Mouse (Mus musculus): ENCODE data around the gene Ccdc163. TPM values are rescaled to one million over a fixed set of nuclear protein-coding genes. Genes with fewer than 3 reads are reported as not detected.

Ccdc163 gene
- polyA plus RNA-seq, 1 experiment from 2014 or later, result 27.5 TPM

GRCm38 (mm10) chr4:116703804-116704203 lies 4.5 kb upstream of the Ccdc163 start:
- H3K4me2 ChIP-seq, result no peak overlapping the region
- H3K4me3 ChIP-seq (replicated peaks), result no peak overlapping the region
- no peak for ATAC-seq (ENCODE audit: insufficient number of reproducible peaks, insufficient read depth, low FRiP score, low TSS enrichment, low read depth)
- WGBS, result 36% methylated on average over 6 of the region's 6 CpGs
- H3K27me3 ChIP-seq, result no peaks in the 10 kb centered on the region
- peaks cover 44% of the 10 kb centered on the region for H3K36me3 ChIP-seq
- H3K9ac ChIP-seq (replicated peaks), result no peak overlapping the region
- H3K27ac ChIP-seq, result no peak overlapping the region
- peaks cover 3% of the 10 kb centered on the region; the same call in 1 of the 2 replicates for H3K4me1 ChIP-seq (replicated peaks)
- no peaks in the 10 kb centered on the region for H3K9me3 ChIP-seq

- Histone ChIP-seq H3K27ac (no peak overlapping the region), H3K4me1 (replicated peaks) (peaks cover 9% of the 10 kb centered on the region), H3K36me3 (peaks cover 19% of the 10 kb centered on the region), H3K4me2 (peak overlapping the region; percentile 82), H3K9ac (replicated peaks) (peak overlapping the region; percentile 71), H3K4me3 (replicated peaks) (peak overlapping the region; percentile 61), H3K27me3 (no peaks in the 10 kb centered on the region), H3K9me3 (no peaks in the 10 kb centered on the region)
- 23% methylated on average over 9 of the region's 9 CpGs for WGBS
- 0 out of 2 replicates have a peak, but pooled peaks have one; percentile 0 for ATAC-seq (ENCODE audit: insufficient number of reproducible peaks, insufficient read depth, low FRiP score, low TSS enrichment, low read depth)
These were observed 643 bp upstream of the Ccdc163 start for GRCm38 (mm10) chr4:116707666-116708065.

- Histone ChIP-seq H3K4me3 (replicated peaks) (peak overlapping the region; percentile 61), H3K36me3 (peaks cover 15% of the 10 kb centered on the region), H3K9me3 (no peaks in the 10 kb centered on the region), H3K4me2 (peak overlapping the region; percentile 82), H3K9ac (replicated peaks) (peak overlapping the region; percentile 72), H3K4me1 (replicated peaks) (peaks cover 9% of the 10 kb centered on the region), H3K27me3 (no peaks in the 10 kb centered on the region), H3K27ac (no peak overlapping the region)
- ATAC-seq (ENCODE audit: insufficient number of reproducible peaks, insufficient read depth, low FRiP score, low TSS enrichment, low read depth), result no peak; the same call in 1 of the 2 replicates
- 5% methylated on average over 9 of the region's 9 CpGs for WGBS
These were observed 582 bp downstream of the Ccdc163 start for GRCm38 (mm10) chr4:116708791-116709390.

- no peak overlapping the region for H3K9ac ChIP-seq (replicated peaks)
- H3K4me3 ChIP-seq (replicated peaks), result no peak overlapping the region
- peaks cover 17% of the 10 kb centered on the region for H3K36me3 ChIP-seq
- H3K27me3 ChIP-seq, result no peaks in the 10 kb centered on the region
- 91% methylated on average over 2 of the region's 2 CpGs for WGBS
- ATAC-seq (ENCODE audit: insufficient number of reproducible peaks, insufficient read depth, low FRiP score, low TSS enrichment, low read depth), result no peak
- no peak overlapping the region for H3K27ac ChIP-seq
- H3K4me2 ChIP-seq, result no peak overlapping the region
- no peaks in the 10 kb centered on the region for H3K9me3 ChIP-seq
- H3K4me1 ChIP-seq (replicated peaks), result peaks cover 9% of the 10 kb centered on the region
These were observed 1.8 kb downstream of the Ccdc163 start for GRCm38 (mm10) chr4:116710154-116710553.

GRCm38 (mm10) chr4:116712536-116712935 lies 4.2 kb downstream of the Ccdc163 start:
- no peak for ATAC-seq (ENCODE audit: insufficient number of reproducible peaks, insufficient read depth, low FRiP score, low TSS enrichment, low read depth)
- Histone ChIP-seq H3K36me3 (peaks cover 26% of the 10 kb centered on the region), H3K9ac (replicated peaks) (no peak overlapping the region), H3K9me3 (no peaks in the 10 kb centered on the region), H3K27me3 (no peaks in the 10 kb centered on the region), H3K4me3 (replicated peaks) (no peak overlapping the region), H3K4me1 (replicated peaks) (peaks cover 8% of the 10 kb centered on the region), H3K4me2 (no peak overlapping the region), H3K27ac (no peak overlapping the region)
- WGBS, result 84% methylated on average over 1 of the region's 1 CpGs

- H3K4me1 ChIP-seq (replicated peaks), result 0 out of 2 replicates have a peak, but pooled peaks cover 4% of the 10 kb centered on the region
- no peak overlapping the region for H3K9ac ChIP-seq (replicated peaks)
- peaks cover 16% of the 10 kb centered on the region for H3K36me3 ChIP-seq
- no peaks in the 10 kb centered on the region for H3K9me3 ChIP-seq
- no peak overlapping the region for H3K4me2 ChIP-seq
- 18% methylated on average over 3 of the region's 3 CpGs for WGBS
- no peak overlapping the region for H3K4me3 ChIP-seq (replicated peaks)
- no peak overlapping the region for H3K27ac ChIP-seq
- H3K27me3 ChIP-seq, result no peaks in the 10 kb centered on the region
- no peak for ATAC-seq (ENCODE audit: insufficient number of reproducible peaks, insufficient read depth, low FRiP score, low TSS enrichment, low read depth)
These were observed 11.1 kb downstream of the Ccdc163 start for GRCm38 (mm10) chr4:116719396-116719795.

- peak; percentile 91 for ATAC-seq (ENCODE audit: insufficient number of reproducible peaks, insufficient read depth, low FRiP score, low TSS enrichment, low read depth)
- WGBS, result under 1% methylated on average over 34 of the region's 34 CpGs
- H3K9me3 ChIP-seq, result no peaks in the 10 kb centered on the region
- peak within 1 kb of the TSS; percentile 85 for H3K27ac ChIP-seq
- peak within 1 kb of the TSS; percentile 82 for H3K4me3 ChIP-seq (replicated peaks)
- H3K36me3 ChIP-seq, result peaks cover 6% of the 10 kb centered on the region
- no peaks in the 10 kb centered on the region for H3K27me3 ChIP-seq
- H3K4me2 ChIP-seq, result peak within 1 kb of the TSS; percentile 73
- peak within 1 kb of the TSS; percentile 75 for H3K9ac ChIP-seq (replicated peaks)
- 0 out of 2 replicates have a peak, but pooled peaks cover 4% of the 10 kb centered on the region for H3K4me1 ChIP-seq (replicated peaks)
These were observed 12.2 kb downstream of the Ccdc163 start, which contains the start of gene Tesk2 for GRCm38 (mm10) chr4:116720343-116721097. Gene Tesk2, plus strand, starts transcription at chr4:116720948.

GRCm38 (mm10) chr4:116721098-116721628 lies 12.9 kb downstream of the Ccdc163 start:
- WGBS, result under 1% methylated on average over 29 of the region's 29 CpGs
- Histone ChIP-seq H3K36me3 (peaks cover 1% of the 10 kb centered on the region), H3K9me3 (no peaks in the 10 kb centered on the region), H3K27ac (peak overlapping the region; percentile 85), H3K4me1 (replicated peaks) (0 out of 2 replicates have a peak, but pooled peaks cover 4% of the 10 kb centered on the region), H3K27me3 (no peaks in the 10 kb centered on the region), H3K9ac (replicated peaks) (peak overlapping the region; percentile 75), H3K4me3 (replicated peaks) (peak overlapping the region; percentile 82), H3K4me2 (peak overlapping the region; percentile 73)
- ATAC-seq (ENCODE audit: insufficient number of reproducible peaks, insufficient read depth, low FRiP score, low TSS enrichment, low read depth), result no peak; the same call in none of the 2 replicates

GRCm38 (mm10) chr4:116722230-116722629 lies 13.9 kb downstream of the Ccdc163 start:
- Histone ChIP-seq H3K36me3 (no peaks in the 10 kb centered on the region), H3K4me3 (replicated peaks) (no peak overlapping the region), H3K27me3 (no peaks in the 10 kb centered on the region), H3K4me2 (peak overlapping the region; percentile 73), H3K9ac (replicated peaks) (no peak overlapping the region; the same call in 1 of the 2 replicates), H3K9me3 (no peaks in the 10 kb centered on the region), H3K27ac (no peak overlapping the region), H3K4me1 (replicated peaks) (0 out of 2 replicates have a peak, but pooled peaks cover 4% of the 10 kb centered on the region)
- WGBS, result 38% methylated on average over 7 of the region's 7 CpGs
- ATAC-seq (ENCODE audit: insufficient number of reproducible peaks, insufficient read depth, low FRiP score, low TSS enrichment, low read depth), result no peak

GRCm38 (mm10) chr4:116725444-116725843 lies 17.1 kb downstream of the Ccdc163 start:
- Histone ChIP-seq H3K9ac (replicated peaks) (no peak overlapping the region), H3K4me3 (replicated peaks) (no peak overlapping the region), H3K27ac (no peak overlapping the region), H3K9me3 (no peaks in the 10 kb centered on the region), H3K4me1 (replicated peaks) (0 out of 2 replicates have a peak, but pooled peaks cover 4% of the 10 kb centered on the region), H3K36me3 (no peaks in the 10 kb centered on the region), H3K4me2 (no peak overlapping the region), H3K27me3 (no peaks in the 10 kb centered on the region)
- no peak for ATAC-seq (ENCODE audit: insufficient number of reproducible peaks, insufficient read depth, low FRiP score, low TSS enrichment, low read depth)
- 84% methylated on average over 5 of the region's 5 CpGs for WGBS

GRCm38 (mm10) chr4:116727401-116727800 lies 19.1 kb downstream of the Ccdc163 start:
- 0 out of 2 replicates have a peak, but pooled peaks cover 2% of the 10 kb centered on the region for H3K4me1 ChIP-seq (replicated peaks)
- no peaks in the 10 kb centered on the region for H3K27me3 ChIP-seq

More at GRCm38 (mm10) chr4:116727401-116727800, 19.1 kb downstream of the Ccdc163 start:
- WGBS, result 82% methylated on average over 3 of the region's 3 CpGs
- Histone ChIP-seq H3K4me2 (no peak overlapping the region), H3K27ac (no peak overlapping the region), H3K36me3 (no peaks in the 10 kb centered on the region), H3K9ac (replicated peaks) (no peak overlapping the region), H3K9me3 (no peaks in the 10 kb centered on the region), H3K4me3 (replicated peaks) (no peak overlapping the region)
- no peak for ATAC-seq (ENCODE audit: insufficient number of reproducible peaks, insufficient read depth, low FRiP score, low TSS enrichment, low read depth)
